Mouse (Mus musculus): Measurements from ENCODE around the gene Myadml2.

Gene Myadml2

DNA sequence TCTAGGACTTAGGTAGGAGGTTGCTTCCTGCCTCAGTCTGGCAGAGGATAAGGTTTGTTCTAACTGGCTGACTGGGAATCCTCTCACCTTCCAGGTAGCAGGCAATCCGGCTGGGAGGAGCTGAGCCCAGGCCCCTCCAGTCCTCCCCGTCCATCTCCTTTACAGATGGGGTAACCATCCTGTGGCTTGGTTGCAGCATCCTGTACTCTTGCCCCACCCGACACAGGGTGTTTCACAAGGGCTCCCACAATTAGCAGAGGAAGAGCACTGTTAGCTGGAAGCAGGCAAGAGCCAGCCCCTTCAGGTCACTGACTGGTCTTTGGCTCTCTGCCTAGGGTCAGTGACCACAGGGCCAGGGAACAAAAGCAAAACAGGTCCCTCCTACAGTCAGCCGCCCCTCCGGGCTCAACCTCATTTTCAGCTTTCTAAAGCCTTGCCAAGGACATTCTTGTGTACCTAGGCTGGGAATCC lies 17.5 kb downstream of the Myadml2 start:
- DNase-seq (ENCODE audit: low read depth, low spot score) = no peak

DNA sequence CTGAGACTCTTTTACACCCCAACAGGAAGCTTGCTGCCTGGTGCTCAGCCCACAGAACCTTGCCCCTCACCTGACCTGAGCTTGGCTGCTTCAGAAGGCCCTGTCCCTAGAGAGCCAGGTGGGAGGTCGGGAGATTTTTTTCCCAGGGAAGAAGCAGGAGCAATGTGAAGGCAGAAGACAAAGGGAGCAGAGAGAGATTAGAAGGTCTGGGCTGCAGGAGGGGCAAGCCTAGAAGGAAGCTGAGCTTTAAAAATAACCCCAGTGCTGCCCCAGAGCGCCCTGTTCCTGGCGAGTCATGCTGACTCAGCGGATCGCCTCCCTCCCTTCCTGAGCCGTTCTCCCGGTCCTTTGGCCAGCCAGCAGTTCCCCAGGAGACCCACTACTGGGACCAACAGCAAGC lies 18.0 kb downstream of the Myadml2 start:
- DNase-seq (ENCODE audit: low read depth, low spot score) = peak; percentile 50

DNA sequence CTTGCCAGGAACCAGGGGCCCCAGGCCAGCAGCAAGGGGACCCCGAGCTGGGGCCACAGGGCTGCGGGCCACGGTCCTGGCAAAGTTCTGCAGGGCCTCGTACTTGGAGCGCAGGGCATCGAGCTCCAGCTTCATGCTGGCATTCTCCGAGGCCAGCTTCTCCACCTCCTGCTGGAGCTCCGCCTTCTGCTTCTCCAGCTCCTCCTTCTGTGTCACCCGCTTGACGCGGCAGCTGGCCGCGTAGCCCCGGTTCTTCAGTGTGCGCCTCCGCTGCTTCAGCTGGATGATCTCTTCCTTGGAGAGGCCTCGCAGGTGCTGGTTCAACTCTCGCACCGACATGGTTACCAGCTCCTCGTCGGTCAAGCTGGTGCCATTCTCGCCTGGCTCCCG lies 18.6 kb downstream of the Myadml2 start:
- DNase-seq (ENCODE audit: low read depth, low spot score) = peak; percentile 47

DNA sequence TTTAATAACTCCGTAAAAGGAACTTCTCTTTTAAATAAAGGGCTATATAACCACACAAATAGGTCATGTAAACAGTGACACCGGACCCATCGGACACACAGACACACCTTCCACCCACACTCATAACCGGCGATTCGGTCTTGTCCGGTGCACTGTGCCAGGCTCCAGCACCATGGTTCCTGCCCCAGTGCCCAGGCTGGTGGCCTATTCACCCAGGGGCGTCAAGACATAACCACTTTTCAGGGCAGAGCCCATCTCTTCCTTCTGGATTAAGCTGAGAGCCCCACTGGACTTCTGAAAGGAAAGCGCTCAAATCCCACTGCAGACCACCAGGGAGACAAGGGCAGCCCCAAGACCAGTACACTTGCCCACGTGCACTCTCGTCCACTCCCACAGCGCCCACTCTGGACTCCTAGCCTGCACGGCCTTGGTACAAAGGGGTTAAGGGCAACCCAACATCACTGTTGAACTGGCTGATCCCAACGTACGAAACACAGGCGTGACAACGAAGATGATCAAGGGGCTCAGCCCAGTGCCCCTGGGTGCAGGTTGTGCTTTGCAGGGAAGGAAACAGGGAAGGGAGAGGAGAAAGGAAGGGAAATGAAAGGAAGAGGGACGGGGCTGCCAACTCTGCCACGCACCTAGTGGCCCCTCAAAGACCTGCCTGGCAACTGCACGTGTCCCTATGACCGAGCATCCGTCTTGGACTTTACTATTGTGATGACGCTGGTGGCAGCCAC lies 19.2 kb downstream of the Myadml2 start:
- DNase-seq (ENCODE audit: low read depth, low spot score) = no peak

DNA sequence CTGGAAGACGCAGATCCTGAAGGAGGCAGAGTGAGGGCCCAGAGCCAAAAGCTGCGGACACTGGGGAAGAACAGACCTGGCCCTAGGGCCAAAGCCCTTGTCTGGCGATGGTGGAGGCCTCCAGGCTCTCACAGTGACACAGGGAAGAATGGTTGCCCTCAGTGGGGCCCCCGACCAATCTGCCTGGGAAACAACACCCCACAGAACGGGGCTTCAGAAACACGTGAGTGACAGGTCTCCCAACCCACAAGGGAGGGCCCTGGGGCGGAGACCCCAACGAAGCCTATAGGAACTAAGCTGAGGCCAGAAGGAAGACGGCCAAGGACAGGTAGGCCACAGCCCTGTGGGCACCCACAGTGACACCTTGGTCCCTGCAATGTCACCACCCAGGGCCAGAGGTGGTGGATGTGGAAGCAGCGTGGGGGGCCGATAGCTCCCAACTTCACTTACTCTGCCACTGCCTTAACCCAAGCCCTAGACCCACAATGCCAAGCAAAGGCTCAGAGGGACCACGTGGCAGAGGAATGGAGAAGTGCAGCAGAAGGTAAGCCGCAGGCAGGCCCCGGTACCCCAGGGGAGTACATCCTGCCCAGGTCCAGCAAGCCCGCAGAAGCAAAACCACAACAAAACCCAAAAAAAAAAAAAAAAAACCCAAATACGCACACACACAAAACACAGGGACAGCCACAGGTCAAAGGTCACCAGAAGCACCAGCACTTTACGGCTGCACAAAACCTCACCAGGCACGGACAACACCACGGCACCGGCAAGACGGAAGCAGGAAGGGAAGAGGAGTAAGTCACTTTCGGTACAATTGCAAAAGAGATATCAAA lies 20.3 kb downstream of the Myadml2 start:
- DNase-seq (ENCODE audit: low read depth, low spot score) = peak; percentile 70

DNA sequence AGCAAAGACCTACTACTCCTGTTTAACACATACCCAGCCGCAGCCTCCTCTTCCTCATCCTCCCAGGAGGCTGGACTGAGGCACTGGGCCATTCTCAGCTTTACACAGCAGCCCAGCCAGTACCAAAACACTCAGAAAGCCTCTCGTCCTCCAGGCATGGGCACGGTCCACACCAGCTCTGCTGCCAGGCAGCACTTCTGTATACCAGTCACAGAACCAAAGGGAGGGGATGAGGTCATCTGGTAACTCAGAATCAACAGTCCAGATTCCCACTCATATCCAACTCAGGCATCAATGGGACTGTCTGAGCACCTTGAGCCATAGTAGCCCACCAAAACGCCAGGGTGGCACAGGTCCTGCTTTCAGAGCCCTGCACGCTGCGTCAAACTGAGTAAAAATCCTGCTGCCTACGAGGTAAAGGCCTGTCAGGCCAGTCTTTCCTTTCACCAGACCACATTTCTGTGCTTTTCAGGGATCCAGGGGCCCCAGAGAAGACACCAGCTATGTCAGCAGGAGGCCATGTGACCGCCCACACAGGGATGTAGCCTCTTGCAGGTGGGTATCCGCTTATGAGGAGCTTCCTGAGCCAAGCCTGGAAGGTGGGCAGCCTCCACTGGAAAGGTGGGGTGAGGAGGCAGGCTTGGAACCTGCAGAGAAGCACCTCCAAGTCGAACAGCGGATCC lies 21.0 kb downstream of the Myadml2 start:
- no peak for DNase-seq (ENCODE audit: low read depth, low spot score)

DNA sequence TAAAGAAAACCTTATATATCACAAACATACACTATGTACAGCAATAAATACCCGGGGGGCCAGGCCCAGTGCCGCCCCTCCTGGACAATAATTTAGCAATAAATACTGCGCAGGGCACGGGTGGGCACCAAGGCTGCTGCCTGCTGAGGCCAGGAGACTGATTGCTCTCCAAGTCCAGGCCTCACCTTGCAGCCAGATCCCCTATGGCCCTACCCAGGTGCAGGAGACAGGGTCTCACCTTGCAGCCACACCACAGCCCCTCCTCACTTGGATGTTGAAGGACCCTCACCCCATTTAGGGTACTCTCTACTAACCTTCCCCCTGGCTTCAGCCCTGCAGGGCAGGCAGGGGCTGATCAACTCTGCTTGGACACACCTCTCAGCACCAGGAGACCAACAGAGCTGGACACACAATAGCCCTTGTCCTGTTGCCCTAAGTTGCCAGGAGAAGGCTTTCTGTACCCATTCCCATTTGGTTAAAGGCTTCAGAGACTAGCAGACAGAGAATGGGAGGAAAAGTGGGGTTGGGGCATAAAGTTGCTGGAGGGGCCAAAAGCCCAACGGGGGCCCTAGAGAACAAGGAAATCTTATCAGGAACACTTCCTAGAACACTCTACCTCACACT lies 22.7 kb downstream of the Myadml2 start, which contains the start of gene Sirt7:
TSS of gene Sirt7 (minus strand) at position 89 of the 624 bp plus-strand sequence.
- DNase-seq (ENCODE audit: low read depth, low spot score) = no peak

DNA sequence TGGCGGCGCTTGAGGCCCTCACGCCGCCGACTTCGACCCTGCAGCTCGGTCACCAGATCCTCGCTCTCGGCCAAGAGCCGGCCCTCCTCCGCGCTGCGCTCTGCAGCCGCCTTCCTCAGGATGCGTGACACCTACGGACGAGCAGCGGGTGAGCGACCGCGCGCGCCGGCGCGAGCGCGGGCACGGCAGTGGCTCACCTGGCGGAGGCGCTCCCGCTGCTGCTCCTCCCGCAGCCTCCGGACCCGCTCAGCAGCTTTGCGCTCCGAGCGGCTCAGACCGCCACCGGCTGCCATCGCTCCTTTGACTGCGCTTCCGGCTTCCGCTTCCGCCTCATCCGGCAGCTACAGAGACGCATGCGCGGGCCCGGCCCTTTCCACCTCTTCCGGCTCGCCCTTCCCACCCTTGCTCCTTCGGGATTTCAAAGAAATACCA lies 23.3 kb downstream of the Myadml2 start:
- peak; percentile 92 for DNase-seq (ENCODE audit: low read depth, low spot score)

DNA sequence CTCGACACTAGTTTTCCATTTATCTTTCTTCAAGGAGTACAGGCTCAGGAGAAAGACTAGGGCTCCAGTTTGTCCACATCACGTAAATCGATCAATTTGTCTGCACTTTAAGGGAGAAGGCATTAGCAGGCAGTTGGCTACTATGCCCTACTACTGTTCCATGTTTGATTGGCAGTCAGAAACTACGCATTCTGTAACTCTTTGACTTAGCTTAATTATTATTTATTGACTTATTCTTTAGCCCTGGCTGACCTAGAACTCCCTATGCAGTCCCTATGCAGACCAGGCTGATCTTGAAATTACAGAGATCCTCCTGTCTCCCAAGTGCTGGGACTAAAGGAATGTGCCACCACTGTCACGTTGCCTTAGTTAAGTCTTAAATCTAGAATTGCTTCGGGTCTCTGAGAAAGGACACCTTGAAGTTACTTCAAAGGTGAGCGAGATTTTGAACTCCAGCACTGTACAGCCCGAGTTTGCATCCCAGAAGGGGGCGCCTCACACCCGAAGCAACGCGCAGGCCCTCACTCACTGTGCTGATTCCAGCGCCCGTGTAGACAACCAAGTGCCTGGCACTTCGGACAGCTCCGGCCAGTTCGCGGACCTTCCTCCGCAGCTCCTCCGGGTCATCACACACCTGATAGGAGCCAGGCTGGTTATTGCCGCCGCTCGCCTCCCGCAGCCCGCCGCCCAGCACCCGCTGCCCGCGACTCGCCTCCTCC lies 23.8 kb downstream of the Myadml2 start:
- DNase-seq (ENCODE audit: low read depth, low spot score) = peak; percentile 89

DNA sequence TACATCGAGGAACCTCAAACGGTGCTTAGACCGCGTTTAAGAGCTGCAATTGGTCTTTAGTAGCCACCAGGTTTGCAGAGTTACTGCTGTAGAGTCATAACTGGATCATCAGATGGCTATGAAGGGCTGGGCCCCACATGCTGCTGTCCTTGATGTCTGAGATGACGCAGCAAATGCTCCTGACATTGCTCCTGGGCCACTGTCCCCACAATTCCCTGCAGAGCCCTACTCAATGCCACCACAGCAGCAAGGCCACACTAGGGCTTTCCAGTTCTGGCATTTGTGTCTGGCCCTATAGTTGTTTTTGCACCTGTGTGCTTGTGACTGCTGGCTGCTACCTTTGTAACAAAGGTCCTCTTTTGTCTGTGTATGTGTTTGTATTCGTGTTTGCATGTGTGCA lies 25.2 kb downstream of the Myadml2 start:
- no peak for DNase-seq (ENCODE audit: low read depth, low spot score)

DNA sequence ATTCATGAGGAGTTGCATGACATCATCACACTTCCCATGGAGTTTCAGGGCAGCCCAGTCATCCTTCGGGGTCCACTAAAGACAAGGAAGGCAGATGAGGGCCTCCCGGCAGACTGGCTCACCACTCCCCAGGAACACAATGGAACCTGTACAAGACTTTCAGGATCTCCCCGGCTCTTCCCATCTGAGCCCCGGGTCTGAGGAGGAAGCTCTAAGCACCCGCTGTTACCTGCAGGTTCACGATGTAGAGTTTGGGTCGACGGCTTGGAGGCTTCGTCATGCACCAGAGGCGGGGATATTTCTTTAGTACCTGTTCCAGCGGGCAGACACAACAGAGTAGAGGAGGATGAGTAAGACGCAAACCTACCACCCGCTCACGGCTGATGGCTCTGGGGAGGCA lies 27.8 kb downstream of the Myadml2 start:
- no peak for DNase-seq (ENCODE audit: low read depth, low spot score)

DNA sequence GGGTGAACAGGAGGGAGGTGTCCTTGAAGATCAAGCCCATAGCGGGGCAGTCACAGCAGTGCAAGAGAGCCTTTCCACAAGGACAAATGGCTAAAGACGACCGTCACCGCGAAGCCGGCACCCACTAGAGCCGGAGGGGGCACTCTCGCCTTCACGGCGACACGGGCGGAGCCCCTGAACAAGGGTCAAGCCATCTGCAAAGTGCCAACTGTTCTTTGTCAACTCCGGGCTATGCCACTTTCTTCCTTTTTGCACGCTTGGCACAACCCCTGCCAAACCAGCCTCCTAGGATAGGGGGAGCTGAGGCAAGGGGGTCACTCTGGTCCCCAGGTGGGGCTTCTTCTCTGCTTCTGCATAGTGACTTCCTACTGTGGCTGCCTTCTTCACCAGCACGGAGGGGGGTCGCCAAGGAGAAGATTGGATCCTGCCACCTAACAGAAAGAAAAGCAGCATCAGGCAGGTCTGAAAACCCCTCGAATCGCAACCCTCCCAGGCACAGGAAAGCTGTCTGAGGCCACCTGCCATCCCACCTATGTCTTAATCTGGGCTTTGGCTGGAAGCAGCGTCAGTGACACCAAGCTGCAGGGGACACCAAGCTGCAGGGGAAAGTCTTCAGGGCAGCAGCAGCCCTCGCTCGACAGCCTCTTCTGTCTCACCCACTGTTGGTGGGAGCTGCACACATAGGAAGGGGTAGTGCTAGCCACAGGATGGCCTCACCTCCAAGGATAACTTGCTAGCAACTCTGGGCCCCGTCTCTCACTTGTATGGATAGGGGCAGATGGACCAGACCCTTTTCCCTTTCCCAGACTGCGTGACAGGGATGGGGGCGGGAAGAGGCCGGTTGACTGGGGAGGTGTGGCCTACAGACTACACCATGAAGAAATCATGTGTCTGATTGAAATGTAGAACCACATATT lies 29.1 kb downstream of the Myadml2 start:
- DNase-seq (ENCODE audit: low read depth, low spot score) = no peak

DNA sequence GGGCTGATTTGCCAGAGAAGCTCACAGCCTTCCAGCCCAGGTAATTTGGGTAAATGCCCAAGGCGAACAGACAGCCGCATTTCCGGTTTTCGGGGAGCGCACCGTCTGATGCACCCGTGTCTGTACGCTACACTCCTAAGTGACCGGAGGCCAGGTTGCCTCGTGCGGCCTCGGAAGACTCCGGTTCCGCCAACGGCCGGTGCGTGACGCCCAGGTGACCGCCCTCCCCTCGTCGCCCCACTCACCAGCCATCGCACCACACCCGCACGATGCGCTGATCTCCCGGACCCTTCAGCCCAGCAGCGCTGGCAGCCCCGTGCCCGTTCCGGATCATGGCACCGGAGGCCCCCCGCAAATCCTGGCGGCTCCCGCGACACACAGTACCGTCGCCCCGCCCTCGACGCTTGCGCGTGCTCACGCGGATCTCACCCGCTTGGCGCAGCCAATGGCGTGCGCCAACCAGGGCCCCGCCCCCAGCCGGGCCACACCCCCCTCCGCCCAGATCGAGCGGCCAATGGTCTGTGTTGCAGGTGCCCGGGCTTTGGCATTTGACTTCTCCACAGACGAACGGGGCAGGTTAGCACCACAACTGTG lies 30.3 kb downstream of the Myadml2 start, which contains the start of gene Pcyt2:
TSS of gene Pcyt2 (minus strand) at position 418 of the 594 bp plus-strand sequence.
- DNase-seq (ENCODE audit: low read depth, low spot score) = peak; percentile 95

DNA sequence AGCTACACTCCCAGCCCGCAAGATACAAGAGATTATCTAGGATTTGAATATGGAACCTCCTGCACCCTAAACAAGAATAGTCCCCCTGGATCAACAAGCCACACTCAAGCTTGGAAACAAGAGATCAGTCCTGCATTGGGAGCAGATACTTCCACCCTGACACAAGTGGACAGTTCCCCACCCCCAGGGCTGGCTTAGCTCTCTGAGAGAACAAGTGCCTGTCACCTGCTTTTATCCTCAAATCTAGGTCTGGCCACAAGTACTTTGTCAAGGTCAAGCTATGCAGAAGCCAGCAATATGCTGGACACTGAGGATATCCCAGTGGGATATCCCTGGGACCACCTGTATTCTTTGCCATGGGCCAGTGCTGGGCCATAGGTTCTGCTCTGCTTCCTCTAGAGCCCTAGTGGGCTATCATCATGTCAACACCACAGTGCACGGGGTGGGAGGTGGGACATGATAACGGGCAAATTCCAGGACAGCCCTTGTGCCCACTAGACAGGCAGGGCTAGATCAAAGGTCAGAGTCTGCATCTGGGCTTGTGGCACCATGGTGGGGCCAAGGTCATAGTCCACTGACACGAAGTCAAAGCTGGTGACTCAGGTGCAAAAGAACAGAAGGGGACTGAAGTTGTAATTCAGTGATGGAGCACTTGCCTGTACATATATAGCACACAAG lies 31.2 kb downstream of the Myadml2 start:
- DNase-seq (ENCODE audit: low read depth, low spot score) = no peak

DNA sequence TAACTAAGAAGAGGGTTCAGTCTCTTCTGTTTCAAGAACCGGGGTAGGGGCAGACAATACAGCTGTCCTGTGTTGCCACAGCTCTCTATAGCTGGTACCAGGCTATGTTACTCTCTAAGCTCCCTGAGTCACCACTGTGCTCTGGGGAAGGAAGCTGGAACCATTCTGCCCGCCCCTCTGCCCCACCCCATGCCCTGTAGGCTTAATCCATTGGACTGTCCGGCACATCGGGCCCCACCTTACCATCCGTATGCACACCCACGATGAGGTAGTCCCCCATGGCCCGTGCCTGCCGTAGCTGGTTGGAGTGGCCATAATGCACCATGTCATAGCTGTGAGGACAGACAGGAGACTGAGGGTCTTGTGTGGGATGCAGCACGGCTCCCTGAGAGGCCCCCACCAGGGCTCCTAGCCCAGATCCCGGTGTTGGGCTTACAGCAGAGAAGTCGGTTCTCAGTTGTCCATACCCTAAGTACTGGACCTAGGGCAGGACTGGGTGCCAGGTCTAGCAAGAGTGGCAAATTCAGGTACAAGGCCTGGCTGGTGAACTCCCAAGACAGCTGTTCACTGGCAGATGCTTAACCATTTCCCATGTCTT lies 32.3 kb downstream of the Myadml2 start:
- no peak for DNase-seq (ENCODE audit: low read depth, low spot score)

DNA sequence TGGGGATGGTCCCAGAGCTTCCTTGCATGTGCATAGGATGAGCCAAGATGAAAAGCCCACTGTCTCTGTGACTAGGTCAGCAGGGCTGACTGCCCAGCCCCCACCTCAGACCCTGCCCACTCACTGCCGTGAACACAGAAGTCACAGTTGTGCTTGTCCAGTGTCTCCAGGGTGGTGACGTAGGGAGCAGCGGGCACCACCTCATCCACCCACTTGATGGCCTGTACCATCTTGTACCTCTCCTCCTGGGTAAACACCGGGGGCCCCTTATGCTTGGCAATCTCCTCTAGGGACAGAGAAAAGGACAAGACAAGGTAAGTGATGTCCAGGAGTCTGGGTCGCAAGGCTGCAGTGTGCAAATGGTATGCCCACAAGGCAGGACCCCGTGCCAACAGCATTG lies 32.8 kb downstream of the Myadml2 start:
- DNase-seq (ENCODE audit: low read depth, low spot score) = no peak

DNA sequence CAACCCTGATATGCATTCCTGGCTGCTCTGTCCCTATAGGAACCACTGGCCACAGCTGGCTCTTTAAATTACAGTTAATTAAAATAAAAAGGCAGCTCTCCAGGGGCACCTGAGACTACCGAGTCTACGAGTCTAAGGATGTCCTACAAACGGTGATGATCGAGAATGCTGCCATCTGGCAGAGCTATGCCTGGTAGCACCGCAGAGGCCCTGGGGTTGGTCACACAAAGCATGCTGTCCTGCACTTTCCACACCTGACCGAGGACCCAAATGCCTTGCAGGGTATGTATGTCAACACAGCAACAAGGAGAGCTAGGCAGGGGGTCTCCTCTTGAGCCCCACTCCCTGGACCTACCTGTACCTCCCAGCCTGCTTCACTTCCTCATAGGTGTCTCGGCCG lies 34.0 kb downstream of the Myadml2 start:
- no peak for DNase-seq (ENCODE audit: low read depth, low spot score)

DNA sequence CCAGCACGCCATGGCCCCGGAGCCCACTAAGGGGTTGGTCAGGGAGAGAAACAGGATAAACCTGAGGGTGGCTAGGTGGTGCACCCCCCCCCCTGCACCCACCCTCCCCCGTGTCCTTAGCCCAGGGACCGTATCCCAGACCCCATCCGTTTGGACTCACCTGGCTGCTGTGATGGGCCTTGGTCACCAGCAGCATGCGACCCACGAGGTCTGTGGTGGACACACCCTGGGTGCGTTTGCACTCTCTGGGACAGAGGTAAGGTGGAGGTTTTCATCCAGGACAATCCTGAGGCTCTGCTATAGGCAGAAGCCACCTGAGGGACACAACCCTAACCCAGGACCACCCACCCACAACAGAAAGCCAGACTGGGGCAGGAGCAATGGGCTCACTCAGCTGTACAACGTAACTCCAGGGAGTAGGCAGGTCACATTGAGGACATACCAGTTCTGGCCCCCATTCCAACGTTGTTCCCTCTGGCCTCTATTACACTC lies 34.4 kb downstream of the Myadml2 start:
- DNase-seq (ENCODE audit: low read depth, low spot score) = no peak
